Mouse (Mus musculus) limb, embryonic 14.5 days (tissue): ENCODE measurements around the gene Tcp1. TPM values are rescaled to one million over a fixed set of nuclear protein-coding genes. Genes with fewer than 3 reads are reported as not detected.
"Not testable (repeated sequence)": the region's sequence is repeated elsewhere in the genome, so short reads cannot be mapped to it uniquely, and the experiment has no call there.

ENCODE experiments used
- ATAC-seq: fragments of 200-750 bp; cut with Nextera tagmentation; 2 replicates; pipeline ENCODE4 v1.8.0; 2017; ENCODE audit warnings: low read depth, moderate number of reproducible peaks, moderate TSS enrichment; ENCODE audit not compliant: low FRiP score
- DNase-seq: peaks from one replicate; pipeline ENCODE4 v3.0.0-alpha.2; 2015; ENCODE audit warnings: low spot score
- H3K27ac ChIP-seq: fragments of 300-500 bp; sonication (generic); replicated peaks from 2 replicates; pipeline ENCODE4 v1.5.1; 2014; ENCODE audit warnings: low read depth, mild to moderate bottlenecking, low read length, moderate library complexity, mixed read lengths
- H3K27me3 ChIP-seq: fragments of 300-500 bp; sonication (generic); 2 replicates; pipeline ENCODE4 v1.6.1; 2014; ENCODE audit warnings: low read length, mixed read lengths; ENCODE audit not compliant: control insufficient read depth, insufficient read depth
- H3K36me3 ChIP-seq: fragments of 300-500 bp; sonication (generic); 2 replicates; pipeline ENCODE4 v1.6.1; 2014; ENCODE audit warnings: mild to moderate bottlenecking, low read length, moderate library complexity, mixed read lengths; ENCODE audit not compliant: control insufficient read depth, insufficient read depth
- H3K4me1 ChIP-seq: fragments of 300-500 bp; sonication (generic); 2 replicates; pipeline ENCODE4 v1.6.1; 2014; ENCODE audit warnings: antibody characterized with exemption, low read length, mixed read lengths; ENCODE audit not compliant: control insufficient read depth, insufficient read depth
- H3K4me2 ChIP-seq: fragments of 300-500 bp; sonication (generic); replicated peaks from 2 replicates; pipeline ENCODE4 v1.6.1; 2014; ENCODE audit warnings: low read depth, mild to moderate bottlenecking, low read length, moderate library complexity; ENCODE audit not compliant: severe bottlenecking
- H3K4me3 ChIP-seq: fragments of 300-500 bp; sonication (generic); replicated peaks from 2 replicates; pipeline ENCODE4 v1.5.1; 2014; ENCODE audit warnings: low read length
- H3K9ac ChIP-seq: fragments of 300-500 bp; sonication (generic); 2 replicates; pipeline ENCODE4 v1.6.1; 2014; ENCODE audit warnings: mild to moderate bottlenecking, low read depth, low read length, moderate library complexity; ENCODE audit not compliant: severe bottlenecking
- H3K9me3 ChIP-seq: fragments of 300-500 bp; sonication (generic); 2 replicates; pipeline ENCODE4 v1.6.1; 2016; ENCODE audit warnings: low read length; ENCODE audit not compliant: control insufficient read depth
- POLR2A ChIP-seq: fragments of 200-500 bp; IDR thresholded peaks from 2 replicates; pipeline ENCODE4 v1.8.0; 2012; ENCODE audit warnings: inconsistent platforms, mild to moderate bottlenecking, moderate library complexity, borderline replicate concordance; ENCODE audit not compliant: insufficient read depth, insufficient read length; ENCODE audit errors: extremely low read depth
- WGBS: fragments of 180-500 bp; shearing (Covaris S2); extraction: QIAGEN DNeasy Blood & Tissue Kit; methylation state at CpG from one replicate; pipeline ENCODE4 v1.1.7; 2014; 5-methylcytosine and 5-hydroxymethylcytosine counted together
- polyA plus RNA-seq, 2 experiments: library from polyadenylated mRNA; depleted of rRNA in 1 of 2; stranded (reverse) in 1 of 2; unstranded in 1 of 2; fragments of >200 nt; fragmentation: Nextera tagmentation in 1 of 2; extraction: Ambion mirVana in 1 of 2; gene quantifications; 2 replicates each; pipeline versions ENCODE4 v1.2.1 to v1.2.3; 2012 to 2014

Tcp1 gene
- polyA plus RNA-seq, 2 experiments, result 212 to 386 TPM

- peaks cover 37% of the 10 kb centered on the region for H3K36me3 ChIP-seq
- no peaks in the 10 kb centered on the region for H3K27me3 ChIP-seq
- H3K9ac ChIP-seq, result no peak overlapping the region
- no peak overlapping the region for H3K4me2 ChIP-seq
- TF ChIP-seq POLR2A, result no peak
- DNase-seq, result no peak
- no peak for ATAC-seq
- H3K9me3 ChIP-seq, result no peaks in the 10 kb centered on the region
- no peak overlapping the region for H3K4me3 ChIP-seq
- H3K4me1 ChIP-seq, result 0 out of 2 replicates have a peak, but pooled peaks cover 3% of the 10 kb centered on the region
- 75% methylated on average over 8 of the region's 8 CpGs for WGBS
- no peak overlapping the region for H3K27ac ChIP-seq
These were observed 26.2 kb downstream of the Tcp1 start for GRCm38 (mm10) chr17:12941543-12942260.

DNA sequence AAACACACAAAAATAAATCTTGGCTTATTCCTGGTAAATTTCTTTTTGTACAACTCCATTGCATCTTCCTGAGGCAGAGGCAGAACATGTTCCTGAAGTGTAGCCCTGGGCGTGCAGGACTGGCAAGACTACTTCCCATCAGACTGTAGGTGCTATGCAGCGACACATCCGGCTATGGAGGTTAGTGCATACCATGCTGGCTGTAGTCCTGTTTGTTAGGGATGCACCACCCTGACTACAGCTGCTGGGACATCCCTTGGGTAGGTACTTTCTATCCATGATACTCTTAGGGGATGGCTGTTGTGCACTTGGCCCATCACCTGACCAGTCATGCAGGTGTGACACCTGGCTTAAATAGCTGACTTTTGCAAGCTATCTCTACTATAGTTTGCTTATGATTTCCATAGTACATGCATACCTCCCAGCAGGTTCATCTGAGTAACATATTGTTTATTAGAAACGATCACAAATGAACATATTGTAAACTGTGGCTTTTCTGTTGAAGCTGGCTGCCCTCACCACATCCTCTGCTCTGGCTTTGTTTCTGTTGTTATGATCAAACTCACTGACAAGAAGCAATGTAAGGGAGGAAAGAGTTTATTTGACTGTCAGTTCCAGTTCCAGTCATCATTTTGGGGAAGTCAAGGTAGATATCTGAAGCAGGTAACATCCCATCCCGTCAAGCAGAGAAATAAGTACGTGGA is 27.1 kb downstream of the Tcp1 start:
- Histone ChIP-seq H3K27ac (no peak overlapping the region), H3K9me3 (no peaks in the 10 kb centered on the region), H3K4me3 (no peak overlapping the region), H3K4me1 (0 out of 2 replicates have a peak, but pooled peaks cover 3% of the 10 kb centered on the region), H3K4me2 (no peak overlapping the region), H3K27me3 (no peaks in the 10 kb centered on the region), H3K9ac (no peak overlapping the region), H3K36me3 (peaks cover 37% of the 10 kb centered on the region)
- no peak for TF ChIP-seq POLR2A
- ATAC-seq (no peak), DNase-seq (no peak)
- WGBS, result 95% methylated on average over 6 of the region's 6 CpGs

DNA sequence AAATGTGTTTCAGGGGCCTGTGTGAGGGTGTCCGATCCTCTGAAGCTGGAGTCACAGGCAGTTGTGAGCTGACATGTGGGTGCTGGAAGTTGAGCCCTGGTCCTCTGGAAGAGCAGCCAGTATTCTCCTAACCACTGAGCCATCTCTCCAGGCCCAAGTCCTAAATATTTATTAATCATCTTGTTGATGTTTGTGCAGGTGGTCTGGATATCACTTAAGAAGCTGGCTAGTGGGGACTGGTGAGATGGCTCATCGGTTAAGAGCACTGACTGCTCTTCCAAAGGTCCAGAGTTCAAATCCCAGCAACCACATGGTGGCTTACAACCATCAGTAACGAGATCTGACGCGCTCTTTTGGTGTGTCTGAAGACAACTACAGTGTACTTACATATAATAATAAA is 34.2 kb downstream of the Tcp1 start:
- H3K27ac ChIP-seq, result no peak overlapping the region
- TF ChIP-seq POLR2A, result no peak
- H3K27me3 ChIP-seq, result no peaks in the 10 kb centered on the region
- peaks cover 68% of the 10 kb centered on the region for H3K36me3 ChIP-seq
- no peaks in the 10 kb centered on the region for H3K9me3 ChIP-seq
- DNase-seq, result no peak
- WGBS, result 95% methylated on average over 5 of the region's 5 CpGs
- H3K4me2 ChIP-seq, result no peak overlapping the region
- H3K4me1 ChIP-seq, result no peaks in the 10 kb centered on the region
- H3K4me3 ChIP-seq, result no peak overlapping the region
- no peak for ATAC-seq
- no peak overlapping the region for H3K9ac ChIP-seq

DNA sequence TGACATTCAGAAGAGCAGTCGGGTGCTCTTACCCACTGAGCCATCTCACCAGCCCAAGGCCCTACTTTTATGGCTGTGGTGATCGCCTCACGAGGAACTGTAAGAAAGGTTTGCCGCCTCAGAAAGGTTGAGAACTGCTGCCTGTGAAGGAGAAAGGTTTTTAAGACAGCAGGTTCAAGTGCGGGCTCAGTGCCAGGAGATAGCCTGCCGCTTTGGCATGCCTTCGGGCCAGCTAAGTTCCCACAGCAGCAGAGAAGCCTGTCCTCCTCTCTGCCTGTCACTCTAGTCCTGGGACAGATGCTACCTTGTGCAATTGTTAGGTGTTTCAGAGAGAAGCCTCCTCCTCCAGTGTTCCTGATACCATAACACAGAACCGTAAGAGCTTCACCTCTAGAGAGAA is 41.2 kb downstream of the Tcp1 start:
- Histone ChIP-seq H3K9me3 (no peaks in the 10 kb centered on the region), H3K4me2 (no peak overlapping the region), H3K27ac (no peak overlapping the region), H3K9ac (no peak overlapping the region), H3K4me3 (no peak overlapping the region), H3K36me3 (peaks cover 32% of the 10 kb centered on the region), H3K4me1 (peaks cover 5% of the 10 kb centered on the region), H3K27me3 (no peaks in the 10 kb centered on the region)
- DNase-seq (no peak), ATAC-seq (no peak)
- 93% methylated on average over 8 of the region's 8 CpGs for WGBS
- TF ChIP-seq POLR2A, result no peak

- not testable (repeated sequence) for H3K27me3 ChIP-seq, H3K4me1 ChIP-seq, ATAC-seq, H3K27ac ChIP-seq, H3K4me3 ChIP-seq, H3K9me3 ChIP-seq, H3K9ac ChIP-seq, DNase-seq, H3K4me2 ChIP-seq
- H3K36me3 ChIP-seq, result peaks cover 14% of the 10 kb centered on the region
- WGBS, result 67% methylated on average over 1 of the region's 2 CpGs
These were observed 43.9 kb downstream of the Tcp1 start for GRCm38 (mm10) chr17:12959377-12959776.
